Mouse (Mus musculus): ENCODE data around the gene Gm4985. TPM values are rescaled to one million over a fixed set of nuclear protein-coding genes. Genes with fewer than 3 reads are reported as not detected.

The Gm4985 gene
- polyA plus RNA-seq (2012; rRNA removed; ENCODE audit: low replicate concordance): not detected in 2 replicates

DNA sequence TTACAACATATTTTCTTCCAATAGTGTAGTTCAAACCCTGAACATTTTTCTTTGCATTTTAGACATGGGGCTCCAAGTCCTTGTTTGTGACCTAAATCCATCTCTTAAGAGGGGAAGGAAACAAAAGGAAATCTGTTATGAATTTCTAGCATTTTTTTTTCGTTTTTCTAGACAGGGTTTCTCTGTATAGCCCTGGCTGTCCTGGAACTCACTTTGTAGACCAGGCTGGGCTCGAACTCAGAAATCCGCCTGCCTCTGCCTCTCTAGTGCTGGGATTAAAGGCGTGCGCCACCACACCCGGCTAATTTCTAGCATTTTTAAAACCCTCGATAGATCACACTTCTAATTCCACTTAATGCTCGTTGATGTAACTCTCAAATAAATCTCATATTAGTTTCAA lies at the start of gene Gm4985:
Gm4985 (minus strand) TSS at position 101 of the 400 bp plus-strand sequence.

Other genes starting within 250 kb of the Gm4985 start
- gene Gm4907, start 76.4 kb downstream of the Gm4985 start, polyA plus RNA-seq (2012; rRNA removed; ENCODE audit: low replicate concordance): not detected in 2 replicates